Mouse (Mus musculus) forebrain, embryonic 15.5 days (tissue): Measurements from ENCODE around the gene Pde6c. TPM values are rescaled to one million over a fixed set of nuclear protein-coding genes. Genes with fewer than 3 reads are reported as not detected.

Experiments used
- ATAC-seq: fragments of 200-750 bp; cut with Nextera tagmentation; replicated peaks from 2 replicates; pipeline ENCODE4 v1.8.0; 2017; ENCODE audit warnings: mild to moderate bottlenecking, moderate TSS enrichment, moderate library complexity
- H3K27ac ChIP-seq: fragments of 300-500 bp; sonication (generic); replicated peaks from 2 replicates; pipeline ENCODE4 v1.5.1; 2015; ENCODE audit warnings: mild to moderate bottlenecking, inconsistent platforms
- H3K27me3 ChIP-seq: fragments of 300-500 bp; sonication (generic); 2 replicates; pipeline ENCODE4 v1.6.1; 2015; ENCODE audit warnings: inconsistent platforms
- H3K36me3 ChIP-seq: fragments of 300-500 bp; sonication (generic); 2 replicates; pipeline ENCODE4 v1.6.1; 2015; ENCODE audit warnings: mild to moderate bottlenecking, inconsistent platforms
- H3K4me1 ChIP-seq: fragments of 300-500 bp; sonication (generic); 2 replicates; pipeline ENCODE4 v1.6.1; 2015; ENCODE audit warnings: inconsistent platforms
- H3K4me2 ChIP-seq: fragments of 300-500 bp; sonication (generic); replicated peaks from 2 replicates; pipeline ENCODE4 v1.6.1; 2015; ENCODE audit warnings: mild to moderate bottlenecking, inconsistent platforms
- H3K4me3 ChIP-seq: fragments of 300-500 bp; sonication (generic); 2 replicates; pipeline ENCODE4 v1.5.1; 2015; ENCODE audit warnings: mild to moderate bottlenecking, inconsistent platforms
- H3K9ac ChIP-seq: fragments of 300-500 bp; sonication (generic); replicated peaks from 2 replicates; pipeline ENCODE4 v1.6.1; 2015; ENCODE audit warnings: mild to moderate bottlenecking, inconsistent platforms
- H3K9me3 ChIP-seq: fragments of 300-500 bp; sonication (generic); 2 replicates; pipeline ENCODE4 v1.6.1; 2016; ENCODE audit warnings: inconsistent platforms
- WGBS: fragments of 180-500 bp; shearing (Covaris S2); methylation state at CpG from one replicate; pipeline ENCODE4 v1.1.7; 2015; ENCODE audit warnings: mixed read lengths; 5-methylcytosine and 5-hydroxymethylcytosine counted together
- polyA plus RNA-seq: library from polyadenylated mRNA; unstranded; fragments of >200 nt; fragmentation: Nextera tagmentation; extraction: Ambion mirVana; gene quantifications from 2 replicates; pipeline ENCODE4 v1.2.1, GENCODE M21; 2015

Pde6c gene
- polyA plus RNA-seq, 1 experiment from 2014 or later: 0.28 TPM

GRCm38 (mm10) chr19:38161648-38162354, 29.2 kb downstream of the Pde6c start:
- no peak overlapping the region for H3K9ac ChIP-seq
- H3K27me3 ChIP-seq: no peaks in the 10 kb centered on the region
- H3K36me3 ChIP-seq: no peaks in the 10 kb centered on the region
- no peaks in the 10 kb centered on the region for H3K9me3 ChIP-seq
- WGBS: 94% methylated on average over 21 of the region's 21 CpGs
- no peak overlapping the region for H3K27ac ChIP-seq
- no peaks in the 10 kb centered on the region for H3K4me1 ChIP-seq
- H3K4me2 ChIP-seq: no peak overlapping the region
- ATAC-seq: no peak
- H3K4me3 ChIP-seq: no peak overlapping the region

- 51% methylated on average over 2 of the region's 2 CpGs for WGBS
- Histone ChIP-seq H3K9me3 (no peaks in the 10 kb centered on the region), H3K4me3 (no peak overlapping the region), H3K4me1 (no peaks in the 10 kb centered on the region), H3K4me2 (no peak overlapping the region), H3K36me3 (no peaks in the 10 kb centered on the region), H3K27me3 (no peaks in the 10 kb centered on the region), H3K27ac (no peak overlapping the region), H3K9ac (no peak overlapping the region)
- ATAC-seq: no peak
Observed at GRCm38 (mm10) chr19:38164633-38165032, 32.1 kb downstream of the Pde6c start.

- no peak overlapping the region for H3K9ac ChIP-seq
- H3K9me3 ChIP-seq: no peaks in the 10 kb centered on the region
- no peaks in the 10 kb centered on the region for H3K4me1 ChIP-seq
- no peaks in the 10 kb centered on the region for H3K36me3 ChIP-seq
- no peaks in the 10 kb centered on the region for H3K27me3 ChIP-seq
- 84% methylated on average over 9 of the region's 9 CpGs for WGBS
- no peak overlapping the region for H3K4me2 ChIP-seq
- H3K4me3 ChIP-seq: no peak overlapping the region
- ATAC-seq: no peak
- H3K27ac ChIP-seq: no peak overlapping the region
Observed at GRCm38 (mm10) chr19:38179675-38180074, 47.1 kb downstream of the Pde6c start.

- Histone ChIP-seq H3K27me3 (no peaks in the 10 kb centered on the region), H3K4me1 (0 out of 2 replicates have a peak, but pooled peaks cover 3% of the 10 kb centered on the region), H3K4me2 (no peak overlapping the region), H3K9ac (no peak overlapping the region), H3K36me3 (peaks cover 8% of the 10 kb centered on the region; the same call in 1 of the 2 replicates), H3K27ac (peak overlapping the region; percentile 70), H3K4me3 (no peak overlapping the region), H3K9me3 (no peaks in the 10 kb centered on the region)
- ATAC-seq: peak; percentile 74
- WGBS: 69% methylated on average over 5 of the region's 5 CpGs
Observed at GRCm38 (mm10) chr19:38186631-38187344, 54.2 kb downstream of the Pde6c start.

GRCm38 (mm10) chr19:38187345-38187680, 54.7 kb downstream of the Pde6c start:
- Histone ChIP-seq H3K4me2 (no peak overlapping the region), H3K9ac (no peak overlapping the region), H3K27me3 (no peaks in the 10 kb centered on the region), H3K9me3 (no peaks in the 10 kb centered on the region), H3K27ac (peak overlapping the region; percentile 58), H3K4me3 (no peak overlapping the region), H3K36me3 (peaks cover 8% of the 10 kb centered on the region; the same call in 1 of the 2 replicates), H3K4me1 (0 out of 2 replicates have a peak, but pooled peaks cover 3% of the 10 kb centered on the region)
- peak; percentile 96 for ATAC-seq
- WGBS: 56% methylated on average over 2 of the region's 2 CpGs

- Histone ChIP-seq H3K4me1 (0 out of 2 replicates have a peak, but pooled peaks cover 3% of the 10 kb centered on the region), H3K9ac (no peak overlapping the region), H3K36me3 (peaks cover 13% of the 10 kb centered on the region), H3K4me3 (no peak overlapping the region), H3K9me3 (no peaks in the 10 kb centered on the region), H3K4me2 (no peak overlapping the region), H3K27ac (no peak overlapping the region), H3K27me3 (no peaks in the 10 kb centered on the region)
- no peak for ATAC-seq
- WGBS: 81% methylated on average over 3 of the region's 3 CpGs
Observed at GRCm38 (mm10) chr19:38190606-38191005, 58.0 kb downstream of the Pde6c start.

- Histone ChIP-seq H3K4me3 (no peak overlapping the region), H3K27me3 (no peaks in the 10 kb centered on the region), H3K4me1 (0 out of 2 replicates have a peak, but pooled peaks cover 3% of the 10 kb centered on the region), H3K27ac (no peak overlapping the region), H3K36me3 (peaks cover 13% of the 10 kb centered on the region), H3K4me2 (no peak overlapping the region), H3K9ac (no peak overlapping the region), H3K9me3 (no peaks in the 10 kb centered on the region)
- WGBS: 78% methylated on average over 5 of the region's 5 CpGs
- ATAC-seq: no peak
Observed at GRCm38 (mm10) chr19:38191446-38191845, 58.9 kb downstream of the Pde6c start.

- no peak for ATAC-seq
- 97% methylated on average over 4 of the region's 4 CpGs for WGBS
Observed at GRCm38 (mm10) chr19:38195245-38195644, 62.7 kb downstream of the Pde6c start.

GRCm38 (mm10) chr19:38198731-38199130, 66.2 kb downstream of the Pde6c start:
- Histone ChIP-seq H3K9me3 (no peaks in the 10 kb centered on the region), H3K4me1 (no peaks in the 10 kb centered on the region), H3K27me3 (no peaks in the 10 kb centered on the region), H3K27ac (no peak overlapping the region), H3K36me3 (peaks cover 16% of the 10 kb centered on the region), H3K9ac (no peak overlapping the region), H3K4me2 (no peak overlapping the region), H3K4me3 (no peak overlapping the region)
- ATAC-seq: no peak
- WGBS: 87% methylated on average over 5 of the region's 5 CpGs

More at GRCm38 (mm10) chr19:38195245-38195644, 62.7 kb downstream of the Pde6c start:
- Histone ChIP-seq H3K4me1 (no peaks in the 10 kb centered on the region), H3K9ac (no peak overlapping the region), H3K27me3 (no peaks in the 10 kb centered on the region), H3K27ac (no peak overlapping the region), H3K36me3 (peaks cover 5% of the 10 kb centered on the region), H3K9me3 (no peaks in the 10 kb centered on the region), H3K4me2 (no peak overlapping the region), H3K4me3 (no peak overlapping the region)

GRCm38 (mm10) chr19:38206669-38207068, 74.1 kb downstream of the Pde6c start:
- H3K27me3 ChIP-seq: no peaks in the 10 kb centered on the region
- H3K4me1 ChIP-seq: no peaks in the 10 kb centered on the region
- no peak overlapping the region for H3K4me3 ChIP-seq
- WGBS: 53% methylated on average over 9 of the region's 9 CpGs
- ATAC-seq: 0 out of 2 replicates have a peak, but pooled peaks have one; percentile 66
- peaks cover 24% of the 10 kb centered on the region for H3K36me3 ChIP-seq
- H3K9ac ChIP-seq: no peak overlapping the region
- H3K27ac ChIP-seq: no peak overlapping the region
- H3K9me3 ChIP-seq: no peaks in the 10 kb centered on the region
- no peak overlapping the region for H3K4me2 ChIP-seq

- 98% methylated on average over 3 of the region's 3 CpGs for WGBS
- no peak for ATAC-seq
- Histone ChIP-seq H3K4me3 (no peak overlapping the region), H3K27me3 (no peaks in the 10 kb centered on the region), H3K4me2 (no peak overlapping the region), H3K4me1 (peaks cover 1% of the 10 kb centered on the region), H3K9ac (no peak overlapping the region), H3K9me3 (no peaks in the 10 kb centered on the region), H3K36me3 (peaks cover 22% of the 10 kb centered on the region), H3K27ac (no peak overlapping the region)
Observed at GRCm38 (mm10) chr19:38217696-38218095, 85.1 kb downstream of the Pde6c start.

GRCm38 (mm10) chr19:38223356-38223904, 90.8 kb downstream of the Pde6c start:
- Histone ChIP-seq H3K4me3 (peak overlapping the region; percentile 57), H3K36me3 (peaks cover 6% of the 10 kb centered on the region), H3K9ac (peak overlapping the region; percentile 79), H3K27me3 (no peaks in the 10 kb centered on the region), H3K4me1 (peaks cover 16% of the 10 kb centered on the region), H3K9me3 (no peaks in the 10 kb centered on the region), H3K4me2 (peak overlapping the region; percentile 62), H3K27ac (peak overlapping the region; percentile 99)
- 14% methylated on average over 12 of the region's 12 CpGs for WGBS
- ATAC-seq: peak; percentile 18
